Mouse (Mus musculus) midbrain, embryonic 11.5 days (tissue): ENCODE measurements around the gene Mxra8. TPM values are rescaled to one million over a fixed set of nuclear protein-coding genes. Genes with fewer than 3 reads are reported as not detected.

ENCODE experiments used
- ATAC-seq: fragments of 200-750 bp; cut with Nextera tagmentation; 2 replicates; pipeline ENCODE4 v1.8.0; 2017; ENCODE audit warnings: moderate TSS enrichment, moderate library complexity; ENCODE audit not compliant: low FRiP score
- DNase-seq: peaks from one replicate; pipeline ENCODE4 v3.0.0; 2015; ENCODE audit warnings: low spot score; ENCODE audit errors: missing footprints
- H3K27ac ChIP-seq: fragments of 300-500 bp; sonication (generic); 2 replicates; pipeline ENCODE4 v1.5.1; 2014; ENCODE audit warnings: low read depth, low read length
- H3K27me3 ChIP-seq: fragments of 300-500 bp; sonication (generic); 2 replicates; pipeline ENCODE4 v1.6.1; 2014; ENCODE audit warnings: mild to moderate bottlenecking, low read length, moderate library complexity, mixed read lengths; ENCODE audit not compliant: control insufficient read depth, insufficient read depth
- H3K36me3 ChIP-seq: fragments of 300-500 bp; sonication (generic); 2 replicates; pipeline ENCODE4 v1.6.1; 2014; ENCODE audit warnings: mild to moderate bottlenecking, low read length, moderate library complexity, mixed read lengths; ENCODE audit not compliant: control insufficient read depth, insufficient read depth
- H3K4me1 ChIP-seq: fragments of 300-500 bp; sonication (generic); 2 replicates; pipeline ENCODE4 v1.6.1; 2014; ENCODE audit warnings: low read length; ENCODE audit not compliant: control insufficient read depth, insufficient read depth
- H3K4me2 ChIP-seq: fragments of 300-500 bp; sonication (generic); 2 replicates; pipeline ENCODE4 v1.6.1; 2014; ENCODE audit warnings: mild to moderate bottlenecking, moderate library complexity
- H3K4me3 ChIP-seq: fragments of 300-500 bp; sonication (generic); 2 replicates; pipeline ENCODE4 v1.5.1; 2014; ENCODE audit warnings: low read depth, low read length
- H3K9ac ChIP-seq: fragments of 300-500 bp; sonication (generic); 2 replicates; pipeline ENCODE4 v1.6.1; 2014; ENCODE audit warnings: low read length
- H3K9me3 ChIP-seq: fragments of 300-500 bp; sonication (generic); 2 replicates; pipeline ENCODE4 v1.6.1; 2016; ENCODE audit warnings: low read length; ENCODE audit not compliant: control insufficient read depth
- WGBS: fragments of 180-500 bp; shearing (Covaris S2); extraction: QIAGEN DNeasy Blood & Tissue Kit; methylation state at CpG from one replicate; pipeline ENCODE4 v1.1.7; 2014; 5-methylcytosine and 5-hydroxymethylcytosine counted together
- polyA plus RNA-seq: library from polyadenylated mRNA; unstranded; fragments of >200 nt; fragmentation: Nextera tagmentation; extraction: Ambion mirVana; gene quantifications from 2 replicates; pipeline ENCODE4 v1.2.1, GENCODE M21; 2014

Gene Mxra8
- polyA plus RNA-seq, 1 experiment from 2014 or later: 41.9 TPM

GRCm38 (mm10) chr4:155869317-155870033 lies 30.0 kb downstream of the Mxra8 start, which contains the start of the genes Cptp and Ints11:
Gene Cptp (minus strand): TSS chr4:155869440.
Gene Ints11 (plus strand): TSS chr4:155869546.
- under 1% methylated on average over 63 of the region's 63 CpGs for WGBS
- peaks cover 13% of the 10 kb centered on the region for H3K36me3 ChIP-seq

GRCm38 (mm10) chr4:155871404-155871803 lies 31.9 kb downstream of the Mxra8 start:
- H3K36me3 ChIP-seq: peaks cover 19% of the 10 kb centered on the region
- ATAC-seq (no peak), DNase-seq (no peak)
- H3K4me3 ChIP-seq: no peak overlapping the region
- H3K27ac ChIP-seq: no peak overlapping the region
- WGBS: 95% methylated on average over 7 of the region's 7 CpGs
- H3K4me1 ChIP-seq: peaks cover 11% of the 10 kb centered on the region
- H3K4me2 ChIP-seq: no peak overlapping the region
- no peaks in the 10 kb centered on the region for H3K9me3 ChIP-seq
- no peak overlapping the region for H3K9ac ChIP-seq
- H3K27me3 ChIP-seq: no peaks in the 10 kb centered on the region

More at GRCm38 (mm10) chr4:155869317-155870033, 30.0 kb downstream of the Mxra8 start, which contains the start of the genes Cptp and Ints11:
- DNase-seq (peak; percentile 99), ATAC-seq (peak; percentile 97)
- H3K27me3 ChIP-seq: no peaks in the 10 kb centered on the region
- H3K4me3 ChIP-seq: peak within 1 kb of the TSS; percentile 81
- H3K27ac ChIP-seq: peak within 1 kb of the TSS; percentile 35; the same call in 1 of the 2 replicates
- H3K4me1 ChIP-seq: peaks cover 11% of the 10 kb centered on the region
- H3K4me2 ChIP-seq: peak within 1 kb of the TSS; percentile 98
- H3K9ac ChIP-seq: peak within 1 kb of the TSS; percentile 88
- no peaks in the 10 kb centered on the region for H3K9me3 ChIP-seq

- ATAC-seq: no peak
- H3K27me3 ChIP-seq: no peaks in the 10 kb centered on the region
- H3K27ac ChIP-seq: no peak overlapping the region
- H3K4me3 ChIP-seq: no peak overlapping the region
- no peaks in the 10 kb centered on the region for H3K4me1 ChIP-seq
- H3K9me3 ChIP-seq: no peaks in the 10 kb centered on the region
- H3K4me2 ChIP-seq: no peak overlapping the region
- H3K36me3 ChIP-seq: peaks cover 26% of the 10 kb centered on the region
- no peak overlapping the region for H3K9ac ChIP-seq
- WGBS: 89% methylated on average over 3 of the region's 3 CpGs
- no peak for DNase-seq
Observed at GRCm38 (mm10) chr4:155883587-155883986, 44.1 kb downstream of the Mxra8 start.

GRCm38 (mm10) chr4:155886330-155886729 lies 46.9 kb downstream of the Mxra8 start:
- Histone ChIP-seq H3K27me3 (no peaks in the 10 kb centered on the region), H3K4me1 (peaks cover 9% of the 10 kb centered on the region), H3K36me3 (peaks cover 27% of the 10 kb centered on the region), H3K9me3 (no peaks in the 10 kb centered on the region), H3K9ac (no peak overlapping the region), H3K4me2 (no peak overlapping the region), H3K27ac (no peak overlapping the region), H3K4me3 (no peak overlapping the region)
- 93% methylated on average over 5 of the region's 5 CpGs for WGBS
- DNase-seq: peak; percentile 59
- ATAC-seq: no peak

GRCm38 (mm10) chr4:155887674-155888073 lies 48.2 kb downstream of the Mxra8 start:
- 91% methylated on average over 10 of the region's 10 CpGs for WGBS
- ATAC-seq: no peak
- DNase-seq: no peak
- H3K27ac ChIP-seq: no peak overlapping the region
- peaks cover 9% of the 10 kb centered on the region for H3K4me1 ChIP-seq
- H3K4me3 ChIP-seq: no peak overlapping the region
- H3K27me3 ChIP-seq: no peaks in the 10 kb centered on the region
- H3K9ac ChIP-seq: no peak overlapping the region
- H3K4me2 ChIP-seq: no peak overlapping the region
- peaks cover 27% of the 10 kb centered on the region for H3K36me3 ChIP-seq
- no peaks in the 10 kb centered on the region for H3K9me3 ChIP-seq

- H3K9me3 ChIP-seq: no peaks in the 10 kb centered on the region
- ATAC-seq (no peak), DNase-seq (no peak)
- H3K4me2 ChIP-seq: no peak overlapping the region
- peaks cover 27% of the 10 kb centered on the region for H3K36me3 ChIP-seq
- no peak overlapping the region for H3K27ac ChIP-seq
- H3K4me1 ChIP-seq: peaks cover 9% of the 10 kb centered on the region
- H3K9ac ChIP-seq: no peak overlapping the region
- 95% methylated on average over 9 of the region's 9 CpGs for WGBS
- no peak overlapping the region for H3K4me3 ChIP-seq
- H3K27me3 ChIP-seq: no peaks in the 10 kb centered on the region
Observed at GRCm38 (mm10) chr4:155888181-155888580, 48.7 kb downstream of the Mxra8 start.

- no peak for ATAC-seq
- no peak overlapping the region for H3K4me2 ChIP-seq
Observed at GRCm38 (mm10) chr4:155889316-155889715, 49.8 kb downstream of the Mxra8 start.

GRCm38 (mm10) chr4:155891011-155891471 lies 51.6 kb downstream of the Mxra8 start:
- no peak overlapping the region for H3K27ac ChIP-seq

More at GRCm38 (mm10) chr4:155889316-155889715, 49.8 kb downstream of the Mxra8 start:
- Histone ChIP-seq H3K36me3 (peaks cover 27% of the 10 kb centered on the region), H3K4me1 (peaks cover 18% of the 10 kb centered on the region), H3K27me3 (no peaks in the 10 kb centered on the region), H3K27ac (no peak overlapping the region), H3K9ac (no peak overlapping the region), H3K4me3 (no peak overlapping the region), H3K9me3 (no peaks in the 10 kb centered on the region)
- WGBS: 88% methylated on average over 5 of the region's 5 CpGs
- DNase-seq: no peak

GRCm38 (mm10) chr4:155891551-155892001 lies 52.1 kb downstream of the Mxra8 start, which contains the start of the genes Pusl1 and Acap3:
Gene Pusl1 (minus strand): TSS chr4:155891781.
Gene Acap3 (plus strand): TSS chr4:155891822.
- Histone ChIP-seq H3K4me2 (peak within 1 kb of the TSS; percentile 99), H3K4me3 (peak within 1 kb of the TSS; percentile 92), H3K27ac (peak within 1 kb of the TSS; percentile 96), H3K9ac (peak within 1 kb of the TSS; percentile 90), H3K9me3 (no peaks in the 10 kb centered on the region), H3K4me1 (peaks cover 26% of the 10 kb centered on the region), H3K36me3 (peaks cover 17% of the 10 kb centered on the region), H3K27me3 (no peaks in the 10 kb centered on the region)
- WGBS: 0% methylated on average over 52 of the region's 52 CpGs
- peak; percentile 100 for DNase-seq
- ATAC-seq: peak; percentile 91

More at GRCm38 (mm10) chr4:155891011-155891471, 51.6 kb downstream of the Mxra8 start:
- peak overlapping the region; percentile 90 for H3K9ac ChIP-seq
- H3K4me2 ChIP-seq: peak overlapping the region; percentile 99
- under 1% methylated on average over 34 of the region's 34 CpGs for WGBS
- H3K4me3 ChIP-seq: peak overlapping the region; percentile 92
- peaks cover 26% of the 10 kb centered on the region for H3K4me1 ChIP-seq
- DNase-seq (no peak), ATAC-seq (no peak; the same call in 1 of the 2 replicates)
- H3K36me3 ChIP-seq: peaks cover 20% of the 10 kb centered on the region
- no peaks in the 10 kb centered on the region for H3K9me3 ChIP-seq
- no peaks in the 10 kb centered on the region for H3K27me3 ChIP-seq
